Mouse (Mus musculus) thymus, adult 18-20 months (tissue): Measurements from ENCODE around the gene Rpl19.

Experiments used
- DNase-seq, 2 experiments: peaks; one replicate each; pipeline ENCODE4 v3.0.0; 2022; ENCODE audit warnings: mixed read lengths in 2 of 2

Gene Rpl19

GRCm38 (mm10) chr11:98026570-98027296 is at the start of gene Rpl19:
Rpl19 (plus strand) TSS chr11:98026710.
- peak; percentile 75 to 83 for DNase-seq

GRCm38 (mm10) chr11:97977797-97978196 is 48.7 kb upstream of the Rpl19 start:
- peak; percentile 69 to 83 for DNase-seq

- DNase-seq: peak in 1 of 2 experiments; percentile 42
These were observed 48.1 kb upstream of the Rpl19 start for GRCm38 (mm10) chr11:97978392-97978791.

- no peak for DNase-seq
These were observed 46.5 kb upstream of the Rpl19 start for GRCm38 (mm10) chr11:97979824-97980495.

- DNase-seq: no peak
These were observed 46.0 kb upstream of the Rpl19 start for GRCm38 (mm10) chr11:97980531-97980966.

- no peak for DNase-seq
These were observed 43.8 kb upstream of the Rpl19 start for GRCm38 (mm10) chr11:97982721-97983120.

- DNase-seq: no peak
These were observed 43.0 kb upstream of the Rpl19 start for GRCm38 (mm10) chr11:97983506-97983905.

- DNase-seq: no peak
These were observed 42.5 kb upstream of the Rpl19 start for GRCm38 (mm10) chr11:97983983-97984382.

GRCm38 (mm10) chr11:97985727-97986677 is 40.5 kb upstream of the Rpl19 start, which contains the start of gene Plxdc1:
Plxdc1 (minus strand) TSS chr11:97986444.
- peak; percentile 53 to 56 for DNase-seq

GRCm38 (mm10) chr11:97986738-97987465 is 39.6 kb upstream of the Rpl19 start:
- no peak for DNase-seq

- DNase-seq: peak; percentile 85 to 91
These were observed 38.7 kb upstream of the Rpl19 start for GRCm38 (mm10) chr11:97987551-97988526.

GRCm38 (mm10) chr11:97988530-97989096 is 37.9 kb upstream of the Rpl19 start:
- peak; percentile 76 to 85 for DNase-seq

GRCm38 (mm10) chr11:97994539-97995100 is 31.9 kb upstream of the Rpl19 start:
- peak; percentile 82 to 90 for DNase-seq

GRCm38 (mm10) chr11:97995564-97996288 is 30.8 kb upstream of the Rpl19 start, which contains the start of gene Arl5c:
Arl5c (minus strand) TSS chr11:97996181.
- DNase-seq: peak; percentile 73 to 79

- no peak for DNase-seq
These were observed 29.8 kb upstream of the Rpl19 start for GRCm38 (mm10) chr11:97996691-97997090.

- DNase-seq: no peak
These were observed 29.0 kb upstream of the Rpl19 start for GRCm38 (mm10) chr11:97997387-97997960.

- no peak for DNase-seq
These were observed 28.3 kb upstream of the Rpl19 start for GRCm38 (mm10) chr11:97998074-97998793.

- peak; percentile 58 to 83 for DNase-seq
These were observed 27.5 kb upstream of the Rpl19 start for GRCm38 (mm10) chr11:97998898-97999608.
